Mouse (Mus musculus): Measurements from ENCODE around the gene Smim20. TPM values are rescaled to one million over a fixed set of nuclear protein-coding genes. Genes with fewer than 3 reads are reported as not detected.

Smim20 gene
- polyA plus RNA-seq, 1 experiment from 2014 or later: 82.7 TPM

- no peak overlapping the region for H3K27ac ChIP-seq
- no peak overlapping the region for H3K4me2 ChIP-seq
- WGBS: 39% methylated on average over 9 of the region's 9 CpGs
- H3K4me1 ChIP-seq: no peaks in the 10 kb centered on the region
- H3K9ac ChIP-seq: no peak overlapping the region
- no peak overlapping the region for H3K4me3 ChIP-seq (replicated peaks)
- no peak for ATAC-seq (replicated peaks; ENCODE audit: low FRiP score)
- no peaks in the 10 kb centered on the region for H3K36me3 ChIP-seq
- H3K9me3 ChIP-seq (replicated peaks): no peaks in the 10 kb centered on the region
- H3K27me3 ChIP-seq: no peaks in the 10 kb centered on the region
Observed at GRCm38 (mm10) chr5:53289438-53289837, 22.6 kb downstream of the Smim20 start.

- Histone ChIP-seq H3K27me3 (no peaks in the 10 kb centered on the region), H3K4me3 (replicated peaks) (no peak overlapping the region), H3K9me3 (replicated peaks) (no peaks in the 10 kb centered on the region), H3K27ac (no peak overlapping the region), H3K4me1 (no peaks in the 10 kb centered on the region), H3K4me2 (no peak overlapping the region), H3K9ac (no peak overlapping the region), H3K36me3 (no peaks in the 10 kb centered on the region)
- WGBS: 93% methylated on average over 5 of the region's 5 CpGs
- ATAC-seq (replicated peaks; ENCODE audit: low FRiP score): no peak
Observed at GRCm38 (mm10) chr5:53294627-53295026, 27.7 kb downstream of the Smim20 start.

- H3K4me1 ChIP-seq: 0 out of 2 replicates have a peak, but pooled peaks cover 3% of the 10 kb centered on the region
- H3K4me2 ChIP-seq: no peak overlapping the region
- H3K4me3 ChIP-seq (replicated peaks): no peak overlapping the region
- no peaks in the 10 kb centered on the region for H3K27me3 ChIP-seq
- H3K9me3 ChIP-seq (replicated peaks): no peaks in the 10 kb centered on the region
- no peak overlapping the region for H3K9ac ChIP-seq
- WGBS: 86% methylated on average over 4 of the region's 4 CpGs
- H3K36me3 ChIP-seq: no peaks in the 10 kb centered on the region
- ATAC-seq (replicated peaks; ENCODE audit: low FRiP score): no peak
- no peak overlapping the region for H3K27ac ChIP-seq
Observed at GRCm38 (mm10) chr5:53296961-53297360, 30.1 kb downstream of the Smim20 start.

- Histone ChIP-seq H3K27ac (no peak overlapping the region), H3K4me2 (no peak overlapping the region), H3K4me1 (0 out of 2 replicates have a peak, but pooled peaks cover 3% of the 10 kb centered on the region), H3K9me3 (replicated peaks) (no peaks in the 10 kb centered on the region), H3K27me3 (no peaks in the 10 kb centered on the region), H3K36me3 (no peaks in the 10 kb centered on the region), H3K9ac (no peak overlapping the region), H3K4me3 (replicated peaks) (no peak overlapping the region)
- no peak for ATAC-seq (replicated peaks; ENCODE audit: low FRiP score)
- 48% methylated on average over 8 of the region's 8 CpGs for WGBS
Observed at GRCm38 (mm10) chr5:53301496-53301895, 34.6 kb downstream of the Smim20 start.

GRCm38 (mm10) chr5:53302895-53303670 is 36.2 kb downstream of the Smim20 start:
- H3K4me3 ChIP-seq (replicated peaks): no peak overlapping the region
- whole genome bisulfite sequencing: 84% methylated on average over 10 of the region's 10 CpGs
- H3K4me2 ChIP-seq: no peak overlapping the region
- no peaks in the 10 kb centered on the region for H3K36me3 ChIP-seq
- H3K4me1 ChIP-seq: 0 out of 2 replicates have a peak, but pooled peaks cover 3% of the 10 kb centered on the region
- no peaks in the 10 kb centered on the region for H3K9me3 ChIP-seq (replicated peaks)
- no peak overlapping the region for H3K9ac ChIP-seq
- no peak for ATAC-seq (replicated peaks; ENCODE audit: low FRiP score)
- H3K27ac ChIP-seq: no peak overlapping the region
- no peaks in the 10 kb centered on the region for H3K27me3 ChIP-seq

GRCm38 (mm10) chr5:53303941-53304340 is 37.1 kb downstream of the Smim20 start:
- H3K9ac ChIP-seq: no peak overlapping the region
- H3K4me1 ChIP-seq: 0 out of 2 replicates have a peak, but pooled peaks cover 3% of the 10 kb centered on the region
- ATAC-seq (replicated peaks; ENCODE audit: low FRiP score): no peak
- H3K27me3 ChIP-seq: no peaks in the 10 kb centered on the region
- H3K4me2 ChIP-seq: no peak overlapping the region
- no peaks in the 10 kb centered on the region for H3K9me3 ChIP-seq (replicated peaks)
- no peak overlapping the region for H3K4me3 ChIP-seq (replicated peaks)
- WGBS: 93% methylated on average over 6 of the region's 6 CpGs
- no peaks in the 10 kb centered on the region for H3K36me3 ChIP-seq
- H3K27ac ChIP-seq: no peak overlapping the region

- Histone ChIP-seq H3K36me3 (no peaks in the 10 kb centered on the region), H3K4me3 (replicated peaks) (no peak overlapping the region), H3K4me2 (no peak overlapping the region), H3K4me1 (0 out of 2 replicates have a peak, but pooled peaks cover 3% of the 10 kb centered on the region), H3K27ac (no peak overlapping the region), H3K27me3 (no peaks in the 10 kb centered on the region), H3K9me3 (replicated peaks) (no peaks in the 10 kb centered on the region), H3K9ac (no peak overlapping the region)
- WGBS: 66% methylated on average over 4 of the region's 4 CpGs
- no peak for ATAC-seq (replicated peaks; ENCODE audit: low FRiP score)
Observed at GRCm38 (mm10) chr5:53304936-53305335, 38.1 kb downstream of the Smim20 start.

- no peaks in the 10 kb centered on the region for H3K4me1 ChIP-seq
- no peak overlapping the region for H3K9ac ChIP-seq
- no peaks in the 10 kb centered on the region for H3K36me3 ChIP-seq
- no peaks in the 10 kb centered on the region for H3K27me3 ChIP-seq
- WGBS: 88% methylated on average over 3 of the region's 3 CpGs
- ATAC-seq (replicated peaks; ENCODE audit: low FRiP score): no peak
- H3K27ac ChIP-seq: no peak overlapping the region
- H3K4me3 ChIP-seq (replicated peaks): no peak overlapping the region
- no peak overlapping the region for H3K4me2 ChIP-seq
- H3K9me3 ChIP-seq (replicated peaks): no peaks in the 10 kb centered on the region
Observed at GRCm38 (mm10) chr5:53306864-53307263, 40.0 kb downstream of the Smim20 start.

GRCm38 (mm10) chr5:53307437-53307836 is 40.6 kb downstream of the Smim20 start:
- ATAC-seq (replicated peaks; ENCODE audit: low FRiP score): no peak
- Histone ChIP-seq H3K9ac (no peak overlapping the region), H3K36me3 (no peaks in the 10 kb centered on the region), H3K4me2 (no peak overlapping the region), H3K27me3 (no peaks in the 10 kb centered on the region), H3K9me3 (replicated peaks) (no peaks in the 10 kb centered on the region), H3K4me1 (no peaks in the 10 kb centered on the region), H3K27ac (no peak overlapping the region), H3K4me3 (replicated peaks) (no peak overlapping the region)
- WGBS: 71% methylated on average over 5 of the region's 5 CpGs

- whole genome bisulfite sequencing: 84% methylated on average over 13 of the region's 13 CpGs
- H3K4me3 ChIP-seq (replicated peaks): no peak overlapping the region
Observed at GRCm38 (mm10) chr5:53314404-53315167, 47.7 kb downstream of the Smim20 start.

GRCm38 (mm10) chr5:53315829-53316228 is 48.9 kb downstream of the Smim20 start:
- no peak for ATAC-seq (replicated peaks; ENCODE audit: low FRiP score)
- Histone ChIP-seq H3K27ac (no peak overlapping the region), H3K4me2 (no peak overlapping the region), H3K4me3 (replicated peaks) (no peak overlapping the region), H3K36me3 (no peaks in the 10 kb centered on the region), H3K27me3 (no peaks in the 10 kb centered on the region), H3K9me3 (replicated peaks) (no peaks in the 10 kb centered on the region), H3K9ac (no peak overlapping the region), H3K4me1 (peaks cover 11% of the 10 kb centered on the region; the same call in 1 of the 2 replicates)
- WGBS: 60% methylated on average over 2 of the region's 2 CpGs

More at GRCm38 (mm10) chr5:53314404-53315167, 47.7 kb downstream of the Smim20 start:
- H3K27ac ChIP-seq: no peak overlapping the region
- H3K36me3 ChIP-seq: no peaks in the 10 kb centered on the region
- no peaks in the 10 kb centered on the region for H3K27me3 ChIP-seq
- no peak overlapping the region for H3K9ac ChIP-seq
- no peaks in the 10 kb centered on the region for H3K9me3 ChIP-seq (replicated peaks)
- ATAC-seq (replicated peaks; ENCODE audit: low FRiP score): no peak
- H3K4me1 ChIP-seq: peaks cover 6% of the 10 kb centered on the region; the same call in 1 of the 2 replicates
- no peak overlapping the region for H3K4me2 ChIP-seq

GRCm38 (mm10) chr5:53317396-53317795 is 50.5 kb downstream of the Smim20 start:
- H3K4me2 ChIP-seq: no peak overlapping the region
- H3K9me3 ChIP-seq (replicated peaks): no peaks in the 10 kb centered on the region
- no peak overlapping the region for H3K27ac ChIP-seq
- H3K27me3 ChIP-seq: no peaks in the 10 kb centered on the region
- 73% methylated on average over 3 of the region's 3 CpGs for WGBS
- no peaks in the 10 kb centered on the region for H3K36me3 ChIP-seq
- ATAC-seq (replicated peaks; ENCODE audit: low FRiP score): no peak
- H3K4me3 ChIP-seq (replicated peaks): no peak overlapping the region
- no peak overlapping the region for H3K9ac ChIP-seq
- peaks cover 11% of the 10 kb centered on the region; the same call in 1 of the 2 replicates for H3K4me1 ChIP-seq

All from kidney, embryonic 15.5 days (tissue).